Mouse (Mus musculus): Measurements from ENCODE around the gene Prcp.

Gene Prcp

GRCm38 (mm10) chr7:92874116-92874675 lies at the start of gene Prcp, which contains the start of gene Ddias:
Prcp (plus strand) TSS chr7:92874470.
Ddias (minus strand) TSS chr7:92874247.
- peak; percentile 96 for DNase-seq (ENCODE audit: low read depth)

GRCm38 (mm10) chr7:92826248-92826647 lies 48.0 kb upstream of the Prcp start:
- no peak for DNase-seq (ENCODE audit: low read depth)

GRCm38 (mm10) chr7:92827981-92828380 lies 46.3 kb upstream of the Prcp start:
- DNase-seq (ENCODE audit: low read depth), result no peak

- DNase-seq (ENCODE audit: low read depth), result no peak
Observed at GRCm38 (mm10) chr7:92832395-92832794, 41.9 kb upstream of the Prcp start.

GRCm38 (mm10) chr7:92834391-92834790 lies 39.9 kb upstream of the Prcp start:
- no peak for DNase-seq (ENCODE audit: low read depth)

- no peak for DNase-seq (ENCODE audit: low read depth)
Observed at GRCm38 (mm10) chr7:92836447-92836846, 37.8 kb upstream of the Prcp start.

GRCm38 (mm10) chr7:92837226-92837625 lies 37.0 kb upstream of the Prcp start:
- DNase-seq (ENCODE audit: low read depth), result no peak

GRCm38 (mm10) chr7:92837907-92838306 lies 36.4 kb upstream of the Prcp start:
- no peak for DNase-seq (ENCODE audit: low read depth)

- no peak for DNase-seq (ENCODE audit: low read depth)
Observed at GRCm38 (mm10) chr7:92842254-92842653, 32.0 kb upstream of the Prcp start.

- no peak for DNase-seq (ENCODE audit: low read depth)
Observed at GRCm38 (mm10) chr7:92848246-92848645, 26.0 kb upstream of the Prcp start.

GRCm38 (mm10) chr7:92866526-92866925 lies 7.7 kb upstream of the Prcp start:
- DNase-seq (ENCODE audit: low read depth), result peak; percentile 68

- peak; percentile 46 for DNase-seq (ENCODE audit: low read depth)
Observed at GRCm38 (mm10) chr7:92870161-92870560, 4.1 kb upstream of the Prcp start.

GRCm38 (mm10) chr7:92871596-92871995 lies 2.7 kb upstream of the Prcp start:
- no peak for DNase-seq (ENCODE audit: low read depth)

GRCm38 (mm10) chr7:92874761-92875408 lies 615 bp downstream of the Prcp start:
- DNase-seq (ENCODE audit: low read depth), result peak; percentile 97

GRCm38 (mm10) chr7:92876066-92876465 lies 1.8 kb downstream of the Prcp start:
- DNase-seq (ENCODE audit: low read depth), result peak; percentile 39

- peak; percentile 28 for DNase-seq (ENCODE audit: low read depth)
Observed at GRCm38 (mm10) chr7:92876538-92876937, 2.3 kb downstream of the Prcp start.

GRCm38 (mm10) chr7:92878575-92879285 lies 4.5 kb downstream of the Prcp start:
- no peak for DNase-seq (ENCODE audit: low read depth)

- no peak for DNase-seq (ENCODE audit: low read depth)
Observed at GRCm38 (mm10) chr7:92883850-92884716, 9.8 kb downstream of the Prcp start.

- no peak for DNase-seq (ENCODE audit: low read depth)
Observed at GRCm38 (mm10) chr7:92884998-92885660, 10.9 kb downstream of the Prcp start.

- no peak for DNase-seq (ENCODE audit: low read depth)
Observed at GRCm38 (mm10) chr7:92886801-92887200, 12.5 kb downstream of the Prcp start.

- DNase-seq (ENCODE audit: low read depth), result no peak
Observed at GRCm38 (mm10) chr7:92887230-92887629, 13.0 kb downstream of the Prcp start.

- no peak for DNase-seq (ENCODE audit: low read depth)
Observed at GRCm38 (mm10) chr7:92890211-92890610, 15.9 kb downstream of the Prcp start.

Measured in naive thymus-derived CD4-positive, alpha-beta T cell, adult 2 months (primary cell).